Mouse (Mus musculus) layer of hippocampus, postnatal 14 days (tissue): ENCODE data around the gene Arap2. TPM values are rescaled to one million over a fixed set of nuclear protein-coding genes. Genes with fewer than 3 reads are reported as not detected.
A peak's percentile ranks its signal among the peaks of the same experiment; 100 is the strongest.

Experiments
- DNase-seq, 2 experiments: peaks; one replicate each; pipeline ENCODE4 v3.0.0; 2021 to 2022; ENCODE audit warnings: low spot score in 2 of 2, mixed read lengths in 1 of 2
- total RNA-seq, 2 experiments: library from RNA; stranded (reverse); gene quantifications; 2 replicates each; pipeline ENCODE4 v1.2.3; 2021

Gene Arap2
- total RNA-seq, 2 experiments from 2014 or later, result 37.8 to 46.5 TPM

DNA sequence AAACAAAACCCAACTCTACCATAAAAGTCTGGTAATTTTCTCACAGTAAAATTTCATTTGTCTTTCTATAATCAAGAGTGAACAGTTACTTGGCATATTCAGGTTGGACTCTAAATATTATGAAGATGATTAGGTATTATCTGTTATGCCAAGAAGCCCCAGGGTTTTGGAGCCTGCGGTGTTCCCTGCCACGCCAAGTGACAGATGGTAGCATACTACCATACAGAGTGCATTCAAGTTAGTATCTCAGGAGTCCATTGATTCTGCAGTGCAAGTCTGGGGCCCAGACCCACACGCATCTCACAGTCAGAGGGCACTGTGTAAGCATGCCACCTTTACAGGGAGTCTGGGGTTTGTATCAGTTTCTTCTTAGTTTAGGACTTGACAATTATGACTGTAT, 129.6 kb downstream of the Arap2 start:
- DNase-seq, result no peak

DNA sequence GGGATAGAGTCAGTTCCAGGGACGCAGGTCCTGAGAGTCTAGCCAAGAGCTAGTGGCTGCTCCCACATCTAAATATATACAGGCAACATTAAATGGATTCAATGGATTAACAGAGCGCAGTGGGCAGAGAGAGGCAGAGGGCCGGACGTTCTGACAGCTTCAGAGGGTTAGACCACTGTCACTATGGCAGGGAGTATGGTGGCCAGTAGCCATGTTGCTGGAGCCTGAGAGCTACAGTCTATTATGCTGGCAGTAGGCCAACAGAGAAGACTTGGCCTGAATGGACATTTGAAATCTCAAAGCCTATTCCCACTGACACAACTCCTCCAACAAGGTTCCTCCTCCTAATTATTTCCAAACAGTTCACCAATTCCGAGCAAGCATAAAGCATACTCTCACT, 137.1 kb downstream of the Arap2 start:
- no peak for DNase-seq

DNA sequence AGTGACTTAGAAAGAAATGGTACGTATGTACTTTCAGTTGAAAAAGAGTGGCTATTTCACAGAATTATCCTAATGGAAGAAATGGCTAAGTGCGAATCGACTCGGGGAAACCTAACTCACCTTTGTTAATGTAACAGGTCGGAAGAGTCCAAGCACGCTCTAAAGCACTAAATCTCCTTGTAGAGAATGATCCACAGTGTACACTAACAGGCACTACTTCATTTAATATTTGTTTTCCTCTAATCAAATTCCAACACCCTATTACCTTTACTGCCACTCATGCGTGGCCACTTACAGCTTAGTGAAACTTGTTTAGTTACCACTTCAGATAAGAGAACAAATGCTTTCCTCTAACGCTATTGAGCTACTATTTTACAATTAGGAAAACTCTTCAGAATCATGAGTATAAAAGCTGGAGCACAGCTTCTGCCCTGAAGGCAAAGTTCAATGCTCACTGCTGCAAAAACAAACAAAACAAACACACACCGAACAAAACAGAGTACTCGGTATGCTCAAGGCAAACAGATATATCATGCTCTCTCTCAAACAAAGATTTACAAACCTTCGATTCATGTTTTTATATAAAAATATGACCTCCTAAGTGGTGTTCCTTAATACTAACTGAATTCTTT, 143.0 kb downstream of the Arap2 start:
- no peak for DNase-seq

DNA sequence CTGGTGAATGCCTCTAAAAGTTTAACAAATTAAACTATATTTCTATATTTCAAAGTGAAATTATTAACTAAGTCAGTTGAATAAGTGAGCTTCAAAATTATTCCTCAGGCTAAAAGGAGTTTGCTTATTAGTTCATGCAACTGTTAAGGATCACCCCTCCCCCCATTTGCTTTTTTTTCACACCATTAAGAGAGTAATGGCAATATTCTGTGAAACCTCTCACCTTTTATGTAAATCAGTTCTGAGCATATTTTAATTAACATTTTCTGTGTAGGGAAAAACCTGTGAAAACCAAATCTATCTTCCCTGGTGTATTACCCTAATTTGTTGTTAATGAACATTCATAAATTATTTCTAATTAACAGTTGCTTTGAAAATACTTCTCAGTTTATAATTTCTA, 147.7 kb downstream of the Arap2 start:
- no peak for DNase-seq

- DNase-seq, result peak in 1 of 2 experiments; percentile 34
Measured at GRCm38 (mm10) chr5:62611990-62612389, 154.0 kb downstream of the Arap2 start.

GRCm38 (mm10) chr5:62587348-62587747, 178.6 kb downstream of the Arap2 start:
- no peak for DNase-seq

- no peak for DNase-seq
Measured at GRCm38 (mm10) chr5:62582643-62583042, 183.3 kb downstream of the Arap2 start.

- peak in 1 of 2 experiments; percentile 77 for DNase-seq
Measured at GRCm38 (mm10) chr5:62581699-62582098, 184.3 kb downstream of the Arap2 start.

- DNase-seq, result no peak
Measured at GRCm38 (mm10) chr5:62574336-62574844, 191.6 kb downstream of the Arap2 start.

Other genes with a start within 250 kb of the Arap2 start
- under 1 TPM; 0.14 to 0.25 TPM for gene Dthd1, start 47.7 kb upstream of the Arap2 start, total RNA-seq